In the genomic region with DNA sequence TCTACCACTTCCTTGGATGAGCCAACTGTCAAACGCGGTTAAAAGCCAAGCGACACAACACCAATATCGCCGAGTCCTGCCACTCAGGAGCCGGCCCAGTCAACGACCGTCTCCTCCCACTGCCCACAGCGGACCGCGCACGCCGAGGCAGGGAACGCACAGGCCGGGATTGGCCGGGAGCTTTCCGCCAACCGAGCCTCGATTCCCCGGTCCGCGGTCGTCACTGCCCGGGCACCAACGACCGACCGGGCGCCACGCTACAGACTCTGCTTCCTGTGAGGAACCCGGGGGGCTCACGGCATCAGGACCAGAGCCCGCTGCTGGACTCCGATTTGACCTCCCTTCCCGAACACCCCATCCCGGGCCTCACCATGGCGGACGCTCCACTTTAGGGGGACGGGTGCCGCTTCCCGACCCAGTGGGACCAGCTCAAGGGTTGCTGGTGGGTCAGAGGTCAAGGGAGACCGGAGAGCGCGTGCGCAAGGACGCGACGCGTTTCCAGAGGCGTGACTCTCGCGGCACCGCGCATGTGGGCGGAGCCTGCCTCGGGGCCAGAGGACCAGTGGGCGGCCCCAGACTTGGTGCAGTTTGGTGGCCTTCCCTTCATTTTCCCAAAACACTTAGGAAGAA, we compare ENCODE assay signal across 8 mouse cellular contexts. TPM values are rescaled to one million over a fixed set of nuclear protein-coding genes. Genes with fewer than 3 reads are reported as not detected.
A peak's percentile ranks its signal among the peaks of the same experiment; 100 is the strongest.
DNase-seq lines count a peak whose midpoint lies in the region; ATAC-seq lines count a peak whose summit lies in the region.

A gene (minus strand): TSS at position 508 of the 630 bp plus-strand sequence.

- peaks cover 11% of the 10 kb centered on the region for H3K4me1 ChIP-seq in hindbrain, embryonic 16.5 days (ENCODE audit: control insufficient read depth, insufficient read depth, low read depth, low read length)

- 0 out of 2 replicates have a peak, but pooled peaks cover 3% of the 10 kb centered on the region for H3K36me3 ChIP-seq in hindbrain, embryonic 16.5 days (ENCODE audit: control insufficient read depth, insufficient read depth, low read length)
- peaks cover 29% of the 10 kb centered on the region for H3K36me3 ChIP-seq in macrophage (ENCODE audit: inconsistent target)

- peak within 1 kb of the TSS; percentile 89 for H3K27ac ChIP-seq in hindbrain, embryonic 16.5 days (ENCODE audit: low read depth, low read length)
- H3K27ac ChIP-seq in macrophage = peak within 1 kb of the TSS; percentile 17

- H3K79me2 ChIP-seq in macrophage (ENCODE audit: inconsistent target) = peaks cover 48% of the 10 kb centered on the region

- peak within 1 kb of the TSS; percentile 88 for H3K9ac ChIP-seq in hindbrain, embryonic 16.5 days (ENCODE audit: low read depth, low read length)

- peak within 1 kb of the TSS; percentile 76 for H3K4me3 ChIP-seq in hindbrain, embryonic 16.5 days (ENCODE audit: low read length)
- peak within 1 kb of the TSS; percentile 43 for H3K4me3 ChIP-seq in macrophage (ENCODE audit: inconsistent target)

- H3K4me2 ChIP-seq in hindbrain, embryonic 16.5 days (ENCODE audit: low read length) = peak within 1 kb of the TSS; percentile 64

- WGBS in hindbrain, embryonic 16.5 days = under 1% methylated on average over 56 of the region's 56 CpGs
- under 1% methylated on average over 56 of the region's 56 CpGs for WGBS in macrophage (ENCODE audit: missing documents)

- peak; percentile 92 for ATAC-seq in hindbrain, embryonic 16.5 days

- no peaks in the 10 kb centered on the region for H3K27me3 ChIP-seq in hindbrain, embryonic 16.5 days (replicated peaks; ENCODE audit: control insufficient read depth, insufficient read depth, low read length)

- no peaks in the 10 kb centered on the region for H3K9me3 ChIP-seq in hindbrain, embryonic 16.5 days (ENCODE audit: control insufficient read depth, low read length)

- DNase-seq in R1 (ENCODE audit: low read depth, low spot score) = peak; percentile 93
- DNase-seq in cerebellum, postnatal 25 days = peak; percentile 90 to 95
- peak; percentile 94 for DNase-seq in gastrocnemius, adult 18-20 months (ENCODE audit: low spot score)
- peak; percentile 90 to 91 for DNase-seq in left cerebral cortex, adult 18-20 months (ENCODE audit: low spot score in 2 of 2)
- peak; percentile 94 for DNase-seq in right cerebral cortex, adult 18-20 months
- DNase-seq in urinary bladder, postnatal 10 days (ENCODE audit: low spot score) = peak; percentile 61

RNA-seq across cellular contexts. Expression of the gene that starts here (rescaled TPM):
- 100 to 1,000 TPM; 108 to 113 TPM for total RNA-seq in gastrocnemius, adult 18-20 months (2021)
- 139 and 150 TPM in 2 replicates for polyA plus RNA-seq in hindbrain, embryonic 16.5 days (2015; fragmentation: Nextera tagmentation; extraction: Ambion mirVana)
- total RNA-seq in left cerebral cortex, adult 18-20 months (2021) = 10 to 100 TPM; 72.1 to 86.6 TPM
- 100 to 1,000 TPM in 21 of 26 experiments, 10 to 100 TPM in 5; 38.3 to 235 (median 140) TPM for total RNA-seq in macrophage (2018; cell fraction: chromatin; rRNA removed)
- 10 to 100 TPM; 16.9 to 34.6 (median 22.1) TPM for total RNA-seq in macrophage (2018; cell fraction: cytosol; rRNA removed)
- 100 to 1,000 TPM in 7 of 26 experiments, 10 to 100 TPM in 19; 36.9 to 174 (median 83.1) TPM for total RNA-seq in macrophage (2018; cell fraction: nucleus; rRNA removed)
- 9.7 to 39.5 TPM (median 23.6 TPM) in 3 replicates for polyA plus RNA-seq in macrophage (2018)

Comparison
In these comparisons a context has a peak if more than half of its experiments do, and no peak if none do; other contexts are left out.
1. Peak in every context shown above with its lines: DNase-seq, ATAC-seq, H3K4me3 ChIP-seq and H3K27ac ChIP-seq.